Mouse (Mus musculus) embryonic facial prominence, embryonic 12.5 days (tissue): ENCODE measurements around the gene Nphp4. TPM values are rescaled to one million over a fixed set of nuclear protein-coding genes. Genes with fewer than 3 reads are reported as not detected.

Source experiments
- ATAC-seq: fragments of 200-750 bp; cut with Nextera tagmentation; 2 replicates; pipeline ENCODE4 v1.8.0; 2017; ENCODE audit not compliant: insufficient number of reproducible peaks, insufficient read depth, low FRiP score, low TSS enrichment
- H3K27ac ChIP-seq: fragments of 300-500 bp; sonication (generic); 2 replicates; pipeline ENCODE4 v1.5.1; 2016; ENCODE audit warnings: mild to moderate bottlenecking
- H3K27me3 ChIP-seq: fragments of 300-500 bp; sonication (generic); 2 replicates; pipeline ENCODE4 v1.6.1; 2016; ENCODE audit warnings: mild to moderate bottlenecking, moderate library complexity
- H3K36me3 ChIP-seq: fragments of 300-500 bp; sonication (generic); 2 replicates; pipeline ENCODE4 v1.6.1; 2016; ENCODE audit warnings: mild to moderate bottlenecking
- H3K4me1 ChIP-seq: fragments of 300-500 bp; sonication (generic); 2 replicates; pipeline ENCODE4 v1.6.1; 2016
- H3K4me2 ChIP-seq: fragments of 300-500 bp; sonication (generic); replicated peaks from 2 replicates; pipeline ENCODE4 v1.6.1; 2016; ENCODE audit warnings: mild to moderate bottlenecking, moderate library complexity
- H3K4me3 ChIP-seq: fragments of 300-500 bp; sonication (generic); 2 replicates; pipeline ENCODE4 v1.5.1; 2016; ENCODE audit warnings: mild to moderate bottlenecking
- H3K9ac ChIP-seq: fragments of 300-500 bp; sonication (generic); 2 replicates; pipeline ENCODE4 v1.6.1; 2016; ENCODE audit warnings: mild to moderate bottlenecking, moderate library complexity
- H3K9me3 ChIP-seq: fragments of 300-500 bp; sonication (generic); 2 replicates; pipeline ENCODE4 v1.6.1; 2016; ENCODE audit warnings: mild to moderate bottlenecking, moderate library complexity
- WGBS: fragments of 180-500 bp; shearing (Covaris S2); methylation state at CpG from one replicate; pipeline ENCODE4 v1.1.7; 2016; 5-methylcytosine and 5-hydroxymethylcytosine counted together
- polyA plus RNA-seq: library from polyadenylated mRNA; unstranded; fragments of >200 nt; fragmentation: Nextera tagmentation; extraction: Ambion mirVana; gene quantifications from 2 replicates; pipeline ENCODE4 v1.2.1, GENCODE M21; 2016

The Nphp4 gene
- polyA plus RNA-seq, 1 experiment from 2014 or later, result 4.2 TPM

DNA sequence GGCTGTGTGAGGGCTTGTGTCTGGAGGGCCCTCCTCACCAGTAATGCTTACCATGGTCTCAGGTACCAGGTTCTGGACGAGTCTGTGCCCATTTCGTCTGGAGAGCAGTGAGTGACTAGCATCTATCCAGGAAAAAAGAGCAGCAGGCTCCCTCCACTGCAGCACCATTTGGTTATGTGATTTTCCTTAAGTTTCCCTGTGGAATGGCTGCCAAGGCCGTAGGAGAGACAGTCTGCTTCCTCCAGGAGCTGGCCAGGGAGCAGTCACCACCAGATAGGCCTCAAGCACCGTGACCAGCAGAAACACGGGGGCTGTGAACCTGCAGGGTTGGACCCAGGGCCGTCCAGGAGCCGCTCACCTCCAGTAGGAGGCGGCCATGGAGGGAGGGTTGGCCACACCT is 3.9 kb downstream of the Nphp4 start:
- Histone ChIP-seq H3K4me3 (no peak overlapping the region), H3K36me3 (no peaks in the 10 kb centered on the region), H3K9me3 (no peaks in the 10 kb centered on the region), H3K9ac (no peak overlapping the region), H3K27ac (no peak overlapping the region), H3K4me2 (no peak overlapping the region), H3K27me3 (peaks cover 14% of the 10 kb centered on the region), H3K4me1 (peaks cover 14% of the 10 kb centered on the region)
- WGBS, result 49% methylated on average over 8 of the region's 8 CpGs
- no peak for ATAC-seq

DNA sequence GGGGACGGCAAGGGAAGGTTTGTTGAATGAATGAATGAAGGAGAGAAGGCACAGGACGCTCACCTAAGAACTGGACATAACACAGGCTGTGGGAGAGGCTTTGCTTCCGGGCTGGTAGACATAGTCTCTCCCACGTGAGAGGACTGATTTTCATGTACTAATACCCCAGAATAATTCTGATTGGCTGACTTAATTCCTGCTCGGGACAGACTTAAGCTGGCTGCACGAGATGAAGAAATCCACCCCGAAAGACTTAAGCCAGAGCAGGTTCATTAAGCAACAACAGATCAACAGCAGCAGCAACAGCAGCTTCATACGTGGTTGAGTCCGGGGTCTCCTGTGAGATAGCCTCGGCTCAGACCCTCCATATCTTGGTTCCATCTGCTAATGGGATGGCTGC is 11.5 kb downstream of the Nphp4 start:
- Histone ChIP-seq H3K36me3 (no peaks in the 10 kb centered on the region), H3K4me2 (no peak overlapping the region), H3K4me3 (no peak overlapping the region), H3K27ac (no peak overlapping the region), H3K4me1 (no peaks in the 10 kb centered on the region), H3K9me3 (no peaks in the 10 kb centered on the region), H3K9ac (no peak overlapping the region), H3K27me3 (no peaks in the 10 kb centered on the region)
- ATAC-seq, result no peak
- 81% methylated on average over 10 of the region's 10 CpGs for WGBS

GRCm38 (mm10) chr4:152490311-152490710 is 13.8 kb downstream of the Nphp4 start:
- Histone ChIP-seq H3K4me1 (no peaks in the 10 kb centered on the region), H3K27me3 (no peaks in the 10 kb centered on the region), H3K4me2 (no peak overlapping the region), H3K36me3 (no peaks in the 10 kb centered on the region), H3K9me3 (no peaks in the 10 kb centered on the region), H3K9ac (no peak overlapping the region), H3K4me3 (no peak overlapping the region), H3K27ac (no peak overlapping the region)
- no peak for ATAC-seq
- 89% methylated on average over 14 of the region's 14 CpGs for WGBS

DNA sequence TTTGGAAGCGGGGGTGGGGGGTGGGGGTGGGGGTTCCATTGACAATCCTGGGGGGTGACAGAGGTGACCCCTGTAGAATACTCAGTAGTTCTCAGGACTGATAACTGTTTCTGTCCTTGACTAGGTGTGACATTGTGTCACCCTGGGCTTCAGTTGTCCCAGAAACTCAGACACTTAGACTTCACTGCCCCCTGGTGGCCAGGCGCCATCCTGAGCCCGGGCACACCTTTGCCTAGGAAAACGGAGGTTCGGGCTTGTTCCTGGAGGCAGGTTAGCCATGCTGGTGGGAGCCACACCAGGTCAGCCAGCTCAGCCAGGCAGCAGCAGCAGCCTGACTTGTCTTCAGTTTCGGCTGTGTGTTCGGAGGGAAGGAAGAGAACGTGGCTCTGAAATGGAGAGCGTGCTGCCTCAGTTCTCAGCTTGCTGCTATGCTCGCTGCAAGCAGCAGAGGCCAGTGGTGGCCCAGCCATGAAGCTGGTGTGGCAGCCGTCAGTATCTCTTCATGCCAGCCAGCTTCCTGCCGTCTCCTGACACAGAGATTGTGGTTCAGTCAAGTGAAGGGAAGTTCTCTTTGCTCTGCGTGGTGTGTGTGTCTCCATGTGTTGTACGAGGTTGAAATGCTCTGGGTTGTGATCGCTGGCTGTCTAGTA is 14.9 kb downstream of the Nphp4 start:
- Histone ChIP-seq H3K9me3 (no peaks in the 10 kb centered on the region), H3K27ac (no peak overlapping the region), H3K4me2 (no peak overlapping the region), H3K4me1 (no peaks in the 10 kb centered on the region), H3K36me3 (no peaks in the 10 kb centered on the region), H3K4me3 (no peak overlapping the region), H3K27me3 (no peaks in the 10 kb centered on the region), H3K9ac (no peak overlapping the region)
- ATAC-seq, result no peak
- 56% methylated on average over 15 of the region's 15 CpGs for WGBS

GRCm38 (mm10) chr4:152494360-152494879 is 17.9 kb downstream of the Nphp4 start:
- peaks cover 6% of the 10 kb centered on the region; the same call in 1 of the 2 replicates for H3K36me3 ChIP-seq
- H3K4me2 ChIP-seq, result no peak overlapping the region
- H3K4me3 ChIP-seq, result no peak overlapping the region
- H3K27me3 ChIP-seq, result no peaks in the 10 kb centered on the region
- WGBS, result 56% methylated on average over 20 of the region's 20 CpGs
- H3K9ac ChIP-seq, result no peak overlapping the region
- H3K27ac ChIP-seq, result no peak overlapping the region
- H3K4me1 ChIP-seq, result no peaks in the 10 kb centered on the region
- H3K9me3 ChIP-seq, result no peaks in the 10 kb centered on the region
- no peak for ATAC-seq

DNA sequence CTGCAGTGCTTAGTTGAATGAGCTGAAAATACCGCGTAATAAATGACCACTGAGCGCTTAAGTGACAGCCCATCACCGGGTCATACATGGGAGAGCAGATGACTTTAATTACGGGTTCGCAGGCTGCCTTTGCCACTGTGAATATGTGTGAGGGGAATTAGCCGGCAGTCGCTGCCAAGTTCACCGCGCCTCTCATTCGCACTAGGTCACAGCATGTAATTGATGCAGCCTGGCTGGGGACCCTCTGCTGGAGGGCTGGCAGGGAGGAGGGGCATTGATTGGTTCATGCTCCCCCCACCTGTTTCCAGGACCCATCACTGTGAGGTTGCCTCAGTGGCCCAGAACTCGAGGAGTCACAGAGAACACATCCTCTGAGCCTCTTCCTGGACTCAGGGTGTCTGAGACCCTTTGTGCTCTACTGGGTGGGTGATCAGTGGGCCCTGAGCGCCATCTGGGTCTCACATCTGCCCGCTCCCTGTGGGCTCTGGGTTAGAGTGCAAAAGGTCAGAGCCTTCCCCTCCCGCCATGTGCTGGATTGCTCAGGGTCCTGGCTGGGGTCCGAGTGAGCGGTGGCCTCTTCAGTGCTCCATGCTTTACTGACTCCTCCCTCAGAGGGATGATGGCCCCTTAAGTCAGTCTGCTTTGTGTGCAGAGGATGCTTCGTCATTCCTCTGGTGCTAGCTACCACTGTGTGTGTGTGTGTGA is 35.9 kb downstream of the Nphp4 start:
- no peaks in the 10 kb centered on the region for H3K9me3 ChIP-seq
- ATAC-seq, result peak; percentile 68; the same call in 1 of the 2 replicates
- H3K27me3 ChIP-seq, result no peaks in the 10 kb centered on the region
- no peak overlapping the region for H3K4me2 ChIP-seq
- H3K9ac ChIP-seq, result no peak overlapping the region
- H3K27ac ChIP-seq, result no peak overlapping the region
- no peak overlapping the region for H3K4me3 ChIP-seq
- WGBS, result 46% methylated on average over 18 of the region's 18 CpGs
- 0 out of 2 replicates have a peak, but pooled peaks cover 4% of the 10 kb centered on the region for H3K36me3 ChIP-seq
- peaks cover 7% of the 10 kb centered on the region; the same call in 1 of the 2 replicates for H3K4me1 ChIP-seq

- no peaks in the 10 kb centered on the region for H3K27me3 ChIP-seq
- no peak overlapping the region for H3K27ac ChIP-seq
- ATAC-seq, result no peak
- 75% methylated on average over 7 of the region's 7 CpGs for WGBS
- H3K36me3 ChIP-seq, result no peaks in the 10 kb centered on the region
- no peak overlapping the region for H3K4me2 ChIP-seq
- H3K4me3 ChIP-seq, result no peak overlapping the region
- no peak overlapping the region for H3K9ac ChIP-seq
- H3K9me3 ChIP-seq, result no peaks in the 10 kb centered on the region
- peaks cover 7% of the 10 kb centered on the region; the same call in 1 of the 2 replicates for H3K4me1 ChIP-seq
These were observed 38.4 kb downstream of the Nphp4 start for GRCm38 (mm10) chr4:152514884-152515283.

- ATAC-seq, result no peak
- no peak overlapping the region for H3K4me2 ChIP-seq
- WGBS, result 87% methylated on average over 10 of the region's 10 CpGs
- no peaks in the 10 kb centered on the region for H3K9me3 ChIP-seq
- no peaks in the 10 kb centered on the region for H3K36me3 ChIP-seq
- H3K27me3 ChIP-seq, result no peaks in the 10 kb centered on the region
- no peaks in the 10 kb centered on the region for H3K4me1 ChIP-seq
- no peak overlapping the region for H3K4me3 ChIP-seq
- no peak overlapping the region for H3K27ac ChIP-seq
- H3K9ac ChIP-seq, result no peak overlapping the region
These were observed 42.6 kb downstream of the Nphp4 start for GRCm38 (mm10) chr4:152519106-152519505.

GRCm38 (mm10) chr4:152520083-152520482 is 43.6 kb downstream of the Nphp4 start:
- H3K27me3 ChIP-seq, result no peaks in the 10 kb centered on the region
- no peak overlapping the region for H3K27ac ChIP-seq
- WGBS, result 25% methylated on average over 6 of the region's 6 CpGs
- H3K9me3 ChIP-seq, result no peaks in the 10 kb centered on the region
- no peak overlapping the region for H3K4me3 ChIP-seq
- no peaks in the 10 kb centered on the region for H3K36me3 ChIP-seq
- no peaks in the 10 kb centered on the region for H3K4me1 ChIP-seq
- ATAC-seq, result no peak
- no peak overlapping the region for H3K4me2 ChIP-seq
- no peak overlapping the region for H3K9ac ChIP-seq

DNA sequence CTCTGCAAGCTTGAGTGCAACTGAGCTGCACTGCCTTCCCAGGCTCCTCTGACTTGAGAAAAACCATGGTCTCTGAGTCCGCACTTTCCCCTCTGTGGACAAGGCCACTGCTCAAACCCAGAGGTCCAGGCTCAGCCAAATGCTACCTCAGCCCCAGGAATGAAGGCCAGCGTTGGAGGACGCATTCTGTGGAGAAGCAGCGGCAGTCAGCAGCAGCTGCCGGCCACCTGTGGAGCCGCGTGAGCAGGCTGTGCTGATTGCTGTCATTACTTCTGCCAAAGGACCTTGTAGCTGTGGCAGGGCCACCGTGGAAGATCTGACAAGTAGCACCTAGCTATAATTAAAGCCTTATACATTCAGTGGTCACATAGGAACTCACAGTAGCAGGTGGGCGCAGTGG is 56.4 kb downstream of the Nphp4 start:
- 0 out of 2 replicates have a peak, but pooled peaks cover 2% of the 10 kb centered on the region for H3K27me3 ChIP-seq
- no peak overlapping the region for H3K27ac ChIP-seq
- H3K4me2 ChIP-seq, result no peak overlapping the region
- no peak for ATAC-seq
- H3K4me3 ChIP-seq, result no peak overlapping the region
- no peak overlapping the region for H3K9ac ChIP-seq
- no peaks in the 10 kb centered on the region for H3K9me3 ChIP-seq
- peaks cover 12% of the 10 kb centered on the region for H3K4me1 ChIP-seq
- no peaks in the 10 kb centered on the region for H3K36me3 ChIP-seq
- WGBS, result 44% methylated on average over 9 of the region's 9 CpGs

DNA sequence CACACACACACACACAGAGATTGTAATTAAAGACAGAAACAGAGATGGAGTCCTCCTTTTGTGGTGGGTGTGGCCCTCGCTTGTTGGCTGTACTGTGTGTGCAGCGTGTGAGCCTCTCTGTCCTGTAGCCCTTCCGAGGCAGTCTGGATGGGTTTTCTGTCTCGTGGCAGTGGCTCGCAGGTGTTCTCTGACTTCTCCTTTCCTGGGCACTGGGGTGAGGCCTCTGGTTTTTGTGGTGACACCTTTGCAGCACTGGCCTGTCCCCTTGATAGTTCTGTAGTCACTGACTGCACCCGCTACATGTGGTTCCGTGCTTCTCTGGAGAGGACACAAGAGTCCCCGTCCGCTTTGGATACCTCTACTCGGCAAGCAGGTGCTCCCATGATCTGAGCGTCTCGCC is 63.2 kb downstream of the Nphp4 start:
- Histone ChIP-seq H3K4me3 (no peak overlapping the region), H3K27me3 (0 out of 2 replicates have a peak, but pooled peaks cover 2% of the 10 kb centered on the region), H3K4me2 (no peak overlapping the region), H3K27ac (no peak overlapping the region), H3K36me3 (peaks cover 6% of the 10 kb centered on the region; the same call in 1 of the 2 replicates), H3K9ac (no peak overlapping the region), H3K9me3 (no peaks in the 10 kb centered on the region), H3K4me1 (no peaks in the 10 kb centered on the region)
- no peak for ATAC-seq
- 94% methylated on average over 12 of the region's 12 CpGs for WGBS

DNA sequence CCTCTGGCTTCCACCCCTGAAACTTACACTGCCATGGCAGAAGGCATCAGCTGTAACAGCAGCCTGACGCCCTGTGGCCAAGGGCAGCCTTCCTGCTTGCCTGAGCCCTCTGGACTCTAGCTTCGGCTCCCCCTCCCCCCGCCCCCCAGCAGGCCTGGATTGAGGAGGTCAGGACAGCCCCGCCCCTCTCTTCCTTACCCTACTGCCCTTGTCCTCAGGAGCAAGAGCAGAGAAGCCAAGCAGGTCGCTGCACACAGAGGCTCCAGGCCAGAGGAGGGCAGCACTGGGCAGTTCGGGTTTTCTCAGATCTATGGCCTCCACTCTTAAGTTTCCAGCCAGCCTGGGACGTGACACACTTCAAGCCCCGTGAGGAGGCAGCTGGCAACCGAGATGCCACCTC is 64.7 kb downstream of the Nphp4 start:
- no peak overlapping the region for H3K9ac ChIP-seq
- H3K4me2 ChIP-seq, result no peak overlapping the region
- 0 out of 2 replicates have a peak, but pooled peaks cover 4% of the 10 kb centered on the region for H3K9me3 ChIP-seq
- no peak for ATAC-seq
- no peaks in the 10 kb centered on the region for H3K4me1 ChIP-seq
- H3K27ac ChIP-seq, result no peak overlapping the region
- peaks cover 13% of the 10 kb centered on the region; the same call in 1 of the 2 replicates for H3K36me3 ChIP-seq
- H3K4me3 ChIP-seq, result no peak overlapping the region
- WGBS, result 19% methylated on average over 9 of the region's 9 CpGs
- 0 out of 2 replicates have a peak, but pooled peaks cover 2% of the 10 kb centered on the region for H3K27me3 ChIP-seq
